Mouse (Mus musculus) heart, embryonic 12.5 days (tissue): Measurements from ENCODE around the gene Gadd45b. TPM values are rescaled to one million over a fixed set of nuclear protein-coding genes. Genes with fewer than 3 reads are reported as not detected.
A peak's percentile ranks its signal among the peaks of the same experiment; 100 is the strongest.

ENCODE experiments used
- ATAC-seq: fragments of 200-750 bp; cut with Nextera tagmentation; 2 replicates; pipeline ENCODE4 v1.8.0; 2017; ENCODE audit warnings: moderate TSS enrichment, moderate library complexity; ENCODE audit not compliant: insufficient number of reproducible peaks, low FRiP score
- H3K27ac ChIP-seq: fragments of 300-500 bp; sonication (generic); 2 replicates; pipeline ENCODE4 v1.5.1; 2016; ENCODE audit warnings: mild to moderate bottlenecking, moderate library complexity; ENCODE audit not compliant: poor library complexity, severe bottlenecking
- H3K27me3 ChIP-seq: fragments of 300-500 bp; sonication (generic); replicated peaks from 2 replicates; pipeline ENCODE4 v1.6.1; 2016; ENCODE audit warnings: mild to moderate bottlenecking, moderate library complexity
- H3K36me3 ChIP-seq: fragments of 300-500 bp; sonication (generic); 2 replicates; pipeline ENCODE4 v1.6.1; 2016; ENCODE audit warnings: mild to moderate bottlenecking, moderate library complexity
- H3K4me1 ChIP-seq: fragments of 300-500 bp; sonication (generic); replicated peaks from 2 replicates; pipeline ENCODE4 v1.6.1; 2016; ENCODE audit warnings: mild to moderate bottlenecking
- H3K4me2 ChIP-seq: fragments of 300-500 bp; sonication (generic); 2 replicates; pipeline ENCODE4 v1.6.1; 2016; ENCODE audit warnings: mild to moderate bottlenecking, moderate library complexity
- H3K4me3 ChIP-seq: fragments of 300-500 bp; sonication (generic); 2 replicates; pipeline ENCODE4 v1.5.1; 2016; ENCODE audit warnings: mild to moderate bottlenecking
- H3K9ac ChIP-seq: fragments of 300-500 bp; sonication (generic); 2 replicates; pipeline ENCODE4 v1.6.1; 2016; ENCODE audit warnings: mild to moderate bottlenecking, moderate library complexity
- H3K9me3 ChIP-seq: fragments of 300-500 bp; sonication (generic); replicated peaks from 2 replicates; pipeline ENCODE4 v1.6.1; 2016; ENCODE audit warnings: mild to moderate bottlenecking, moderate library complexity
- WGBS: fragments of 180-500 bp; shearing (Covaris S2); methylation state at CpG from one replicate; pipeline ENCODE4 v1.1.7; 2016; 5-methylcytosine and 5-hydroxymethylcytosine counted together
- polyA plus RNA-seq: library from polyadenylated mRNA; unstranded; fragments of >200 nt; fragmentation: Nextera tagmentation; extraction: Ambion mirVana; gene quantifications from 2 replicates; pipeline ENCODE4 v1.2.1, GENCODE M21; 2016

Gene Gadd45b
- polyA plus RNA-seq, 1 experiment from 2014 or later: 27.8 TPM

DNA sequence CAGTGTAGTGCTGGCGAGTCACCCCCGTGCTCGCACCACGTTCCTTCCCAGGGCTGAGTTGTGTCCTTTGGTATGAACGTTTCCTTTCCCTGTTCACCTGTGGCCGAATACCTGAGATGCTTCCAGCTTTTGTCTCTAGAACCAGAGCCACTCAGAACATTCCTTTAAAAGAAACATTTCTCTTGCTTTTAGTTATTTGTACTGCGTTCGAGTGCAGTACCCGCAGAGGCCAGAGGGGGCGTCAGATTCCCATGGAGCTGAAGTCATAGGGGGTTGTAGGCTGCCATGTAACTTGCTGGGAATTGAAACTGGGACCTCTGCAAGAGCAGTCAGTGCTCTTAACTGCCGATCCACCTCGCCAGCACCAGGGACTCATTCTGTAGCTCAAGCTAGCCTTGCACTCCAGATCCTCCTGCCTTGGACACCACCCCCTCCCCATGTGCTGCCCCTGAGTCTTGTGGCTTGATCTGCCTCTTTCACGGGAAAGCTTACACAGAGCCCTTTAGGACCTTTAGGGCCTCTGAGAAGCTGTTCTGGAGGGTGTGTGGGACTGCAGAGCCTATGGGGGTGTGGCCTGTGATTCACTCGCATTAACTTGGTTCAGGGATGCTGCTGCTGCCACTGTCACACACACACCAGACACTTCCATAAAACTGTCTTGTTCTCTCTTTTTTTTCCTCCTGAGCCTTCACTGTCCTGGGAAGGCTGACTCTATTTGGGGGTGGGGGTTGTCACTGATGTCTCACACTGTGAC is 17.0 kb downstream of the Gadd45b start:
- Histone ChIP-seq H3K4me3 (no peak overlapping the region), H3K4me2 (no peak overlapping the region), H3K36me3 (no peaks in the 10 kb centered on the region), H3K9me3 (no peaks in the 10 kb centered on the region), H3K27ac (peak overlapping the region; percentile 71), H3K9ac (no peak overlapping the region), H3K4me1 (peaks cover 56% of the 10 kb centered on the region), H3K27me3 (0 out of 2 replicates have a peak, but pooled peaks cover 3% of the 10 kb centered on the region)
- 63% methylated on average over 14 of the region's 14 CpGs for WGBS
- ATAC-seq: no peak

DNA sequence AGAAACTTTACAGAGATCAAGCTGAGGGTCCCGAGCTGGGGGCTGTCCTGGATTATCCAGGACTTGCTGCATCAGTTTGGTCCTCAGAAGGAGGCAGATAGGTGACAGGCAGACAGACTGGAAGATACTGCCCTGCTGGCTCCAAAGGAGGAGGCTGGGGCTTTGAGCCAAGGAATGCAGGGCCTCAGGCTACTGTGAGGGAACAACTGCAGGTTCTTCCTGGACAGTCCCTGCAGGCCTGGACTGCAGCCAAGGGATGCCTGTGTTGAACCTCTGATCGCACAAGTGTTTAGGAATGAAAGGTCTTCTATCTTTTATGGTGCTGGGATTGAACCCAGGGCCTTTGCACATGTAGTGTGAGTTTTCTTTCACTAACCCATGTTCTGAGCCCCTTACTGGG is 17.9 kb downstream of the Gadd45b start:
- Histone ChIP-seq H3K36me3 (no peaks in the 10 kb centered on the region), H3K4me3 (no peak overlapping the region), H3K27ac (peak overlapping the region; percentile 71), H3K9me3 (no peaks in the 10 kb centered on the region), H3K9ac (no peak overlapping the region), H3K4me1 (peaks cover 51% of the 10 kb centered on the region), H3K27me3 (0 out of 2 replicates have a peak, but pooled peaks cover 3% of the 10 kb centered on the region), H3K4me2 (no peak overlapping the region)
- WGBS: 17% methylated on average over 2 of the region's 2 CpGs
- ATAC-seq: peak; percentile 34; the same call in 1 of the 2 replicates

DNA sequence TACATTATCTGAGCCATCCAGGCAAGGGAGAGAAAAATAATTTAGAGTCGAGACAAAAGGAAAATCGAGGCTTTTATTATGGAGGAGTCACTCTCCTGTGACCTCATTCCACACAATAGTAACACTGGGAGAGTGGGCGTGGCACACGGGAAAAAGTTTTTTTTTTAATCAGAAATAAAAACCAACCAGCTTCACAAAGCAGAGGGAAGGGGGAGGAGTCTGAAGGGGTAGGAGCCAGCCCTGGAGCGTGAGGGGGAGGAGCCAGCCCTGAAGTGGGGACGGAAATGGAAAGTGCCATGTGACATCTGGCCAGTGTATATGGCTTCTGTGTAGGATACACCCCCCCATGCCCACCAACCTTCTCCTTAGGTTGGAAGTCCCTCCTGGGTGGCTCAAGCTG is 18.7 kb downstream of the Gadd45b start:
- ATAC-seq: peak; percentile 79
- peak overlapping the region; percentile 71 for H3K27ac ChIP-seq
- WGBS: 29% methylated on average over 6 of the region's 6 CpGs

DNA sequence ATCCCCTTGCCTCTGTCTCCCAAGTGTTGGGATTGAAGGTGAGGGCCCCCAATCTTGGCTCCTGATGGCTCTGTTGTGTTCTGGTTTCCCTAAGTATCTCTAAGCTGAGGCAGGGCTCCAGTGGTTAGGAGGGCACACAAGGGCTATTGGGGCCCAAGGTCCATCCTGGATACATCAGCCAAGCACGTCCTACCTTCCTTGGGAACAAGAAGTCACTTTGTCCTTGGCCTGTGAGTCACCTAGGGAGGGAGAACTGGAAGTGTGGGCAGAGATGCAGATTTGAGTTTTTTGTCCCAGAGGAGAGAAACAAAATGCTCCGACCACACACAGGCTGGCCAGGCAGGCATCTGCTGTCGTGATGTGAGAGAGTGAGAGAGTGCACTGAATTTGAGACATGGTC is 19.2 kb downstream of the Gadd45b start:
- no peak overlapping the region for H3K4me3 ChIP-seq
- 0 out of 2 replicates have a peak, but pooled peaks cover 3% of the 10 kb centered on the region for H3K27me3 ChIP-seq
- no peak overlapping the region for H3K27ac ChIP-seq
- WGBS: 64% methylated on average over 3 of the region's 3 CpGs
- peaks cover 39% of the 10 kb centered on the region for H3K4me1 ChIP-seq
- H3K4me2 ChIP-seq: no peak overlapping the region
- ATAC-seq: no peak
- no peak overlapping the region for H3K9ac ChIP-seq
- no peaks in the 10 kb centered on the region for H3K9me3 ChIP-seq
- H3K36me3 ChIP-seq: no peaks in the 10 kb centered on the region

More for the DNA sequence above, 18.7 kb downstream of the Gadd45b start:
- no peak overlapping the region for H3K9ac ChIP-seq
- peaks cover 43% of the 10 kb centered on the region for H3K4me1 ChIP-seq
- no peak overlapping the region for H3K4me3 ChIP-seq
- no peak overlapping the region for H3K4me2 ChIP-seq
- no peaks in the 10 kb centered on the region for H3K9me3 ChIP-seq
- H3K36me3 ChIP-seq: no peaks in the 10 kb centered on the region
- 0 out of 2 replicates have a peak, but pooled peaks cover 3% of the 10 kb centered on the region for H3K27me3 ChIP-seq

DNA sequence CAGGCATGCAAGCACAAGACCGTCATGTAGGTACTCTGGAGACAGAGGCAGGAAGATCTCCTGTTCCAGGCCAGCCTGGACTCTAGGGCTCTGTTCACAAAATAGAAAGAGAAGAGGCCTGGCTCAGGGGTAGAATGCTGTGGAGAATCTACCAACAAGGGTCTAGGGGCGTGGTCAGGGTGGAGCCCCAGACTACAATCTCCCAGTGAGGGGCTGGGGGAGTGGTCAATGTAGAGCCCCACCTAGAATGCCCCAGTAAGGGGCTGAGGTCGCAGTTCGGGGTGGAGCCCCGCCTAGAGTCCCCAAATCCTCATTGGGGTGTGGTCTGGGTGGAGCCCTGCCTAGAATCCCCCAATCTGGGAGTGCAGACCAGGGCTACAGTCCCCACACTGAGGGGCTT is 20.4 kb downstream of the Gadd45b start:
- no peak overlapping the region for H3K4me2 ChIP-seq
- H3K9me3 ChIP-seq: no peaks in the 10 kb centered on the region
- no peaks in the 10 kb centered on the region for H3K36me3 ChIP-seq
- 0 out of 2 replicates have a peak, but pooled peaks cover 3% of the 10 kb centered on the region for H3K27me3 ChIP-seq
- 30% methylated on average over 5 of the region's 5 CpGs for WGBS
- H3K9ac ChIP-seq: no peak overlapping the region
- peaks cover 51% of the 10 kb centered on the region for H3K4me1 ChIP-seq
- no peak overlapping the region for H3K27ac ChIP-seq
- ATAC-seq: no peak
- H3K4me3 ChIP-seq: no peak overlapping the region

DNA sequence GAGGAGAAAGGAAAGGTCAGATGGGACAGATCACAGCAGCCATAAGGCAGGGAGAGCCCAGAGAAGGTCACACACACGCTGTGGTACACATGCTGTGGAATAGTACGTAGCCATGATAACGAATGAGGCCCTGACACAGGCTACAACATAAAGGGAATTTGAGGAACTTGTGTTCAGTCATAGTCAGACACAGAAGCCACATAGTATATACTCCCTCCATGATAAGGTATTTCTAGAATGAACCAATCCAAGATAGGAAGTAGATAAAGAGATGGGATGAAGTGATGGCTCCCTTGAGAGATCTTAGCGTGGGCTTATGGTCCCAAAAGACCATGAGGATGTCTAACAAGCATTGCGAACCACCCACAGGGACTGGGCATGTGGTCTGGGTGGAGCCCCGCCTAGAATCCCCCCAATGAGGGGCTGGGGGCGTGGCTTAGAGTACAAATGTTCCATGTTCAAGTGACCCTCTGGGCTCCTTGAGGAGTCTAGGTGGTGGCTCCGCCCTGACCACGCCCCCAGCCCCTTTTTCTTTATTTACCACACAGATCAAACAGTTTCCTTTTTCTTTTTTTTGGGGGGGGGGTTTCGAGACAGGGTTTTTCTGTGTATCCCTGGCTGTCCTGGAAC is 22.0 kb downstream of the Gadd45b start:
- H3K27me3 ChIP-seq: 0 out of 2 replicates have a peak, but pooled peaks cover 3% of the 10 kb centered on the region
- H3K4me2 ChIP-seq: no peak overlapping the region
- no peak for ATAC-seq
- WGBS: 82% methylated on average over 10 of the region's 10 CpGs
- H3K9me3 ChIP-seq: no peaks in the 10 kb centered on the region
- H3K36me3 ChIP-seq: no peaks in the 10 kb centered on the region
- peaks cover 51% of the 10 kb centered on the region for H3K4me1 ChIP-seq
- no peak overlapping the region for H3K9ac ChIP-seq
- H3K4me3 ChIP-seq: no peak overlapping the region
- no peak overlapping the region for H3K27ac ChIP-seq

DNA sequence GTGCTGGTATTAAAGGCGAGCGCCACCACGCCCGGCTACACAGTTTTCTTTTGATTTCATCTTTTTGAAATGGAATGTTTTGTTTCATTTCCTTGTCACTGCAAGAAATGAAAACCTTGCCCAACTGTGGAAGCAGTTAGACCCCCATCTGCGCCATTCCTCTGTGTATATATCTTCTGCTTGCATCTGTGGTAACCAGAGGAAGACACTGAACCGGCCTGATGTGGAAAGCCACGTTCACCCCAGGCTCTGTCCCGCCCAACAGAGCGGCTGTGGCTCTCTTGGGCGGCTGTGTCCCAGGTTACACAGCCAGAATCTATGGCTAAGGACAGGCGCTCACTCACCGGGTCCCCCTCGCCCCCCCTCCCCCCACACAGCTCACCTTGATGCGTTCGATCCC is 22.6 kb downstream of the Gadd45b start:
- Histone ChIP-seq H3K4me1 (peaks cover 45% of the 10 kb centered on the region), H3K27me3 (0 out of 2 replicates have a peak, but pooled peaks cover 3% of the 10 kb centered on the region), H3K4me2 (no peak overlapping the region), H3K9ac (no peak overlapping the region), H3K9me3 (no peaks in the 10 kb centered on the region), H3K4me3 (no peak overlapping the region), H3K27ac (no peak overlapping the region), H3K36me3 (no peaks in the 10 kb centered on the region)
- no peak for ATAC-seq
- WGBS: 69% methylated on average over 15 of the region's 15 CpGs

DNA sequence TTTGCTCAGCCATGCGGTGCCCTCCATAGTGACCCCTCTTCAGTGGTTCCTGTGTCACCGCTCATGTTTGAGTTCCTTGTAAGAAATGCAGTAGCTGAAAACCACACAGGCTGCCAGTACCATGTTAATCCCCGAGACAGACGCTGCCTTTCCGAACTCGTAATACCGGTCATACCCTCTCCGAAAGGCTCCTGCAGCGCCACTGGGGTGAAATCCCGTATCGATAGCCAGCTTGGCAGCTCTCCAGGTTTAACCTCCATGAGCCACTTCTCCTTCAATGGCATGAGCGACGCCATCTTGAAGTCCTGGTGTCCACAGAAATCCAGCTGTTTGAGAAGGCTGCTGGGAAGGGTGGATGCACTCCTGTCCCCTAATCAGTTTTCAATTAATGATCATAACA is 24.5 kb downstream of the Gadd45b start:
- WGBS: 79% methylated on average over 13 of the region's 13 CpGs
- no peak overlapping the region for H3K4me3 ChIP-seq
- H3K4me1 ChIP-seq: peaks cover 26% of the 10 kb centered on the region
- H3K9ac ChIP-seq: 0 out of 2 replicates have a peak overlapping the region, but pooled peaks have one; percentile 31
- ATAC-seq: no peak
- no peaks in the 10 kb centered on the region for H3K9me3 ChIP-seq
- H3K27me3 ChIP-seq: 0 out of 2 replicates have a peak, but pooled peaks cover 3% of the 10 kb centered on the region
- peak overlapping the region; percentile 83 for H3K27ac ChIP-seq
- no peak overlapping the region for H3K4me2 ChIP-seq
- no peaks in the 10 kb centered on the region for H3K36me3 ChIP-seq

DNA sequence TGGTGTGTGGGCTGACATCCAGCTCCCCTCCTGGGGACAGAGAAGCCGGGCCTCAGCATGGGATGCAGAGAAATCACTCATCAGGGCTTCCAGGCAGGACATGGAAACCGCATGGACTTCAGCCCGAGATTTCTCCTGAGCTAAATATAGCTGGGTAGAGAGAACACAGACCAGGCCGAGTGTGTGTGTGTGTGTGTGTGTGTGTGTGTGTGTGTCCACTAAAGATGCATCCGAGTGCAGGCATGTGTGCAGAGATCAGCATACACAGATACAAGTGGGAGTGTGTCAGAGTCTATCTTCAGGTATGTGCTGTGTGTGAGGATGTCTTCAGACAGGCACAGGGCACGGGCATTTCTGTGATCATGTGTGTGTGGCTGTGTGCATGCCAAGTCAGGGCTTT is 25.0 kb downstream of the Gadd45b start:
- H3K9me3 ChIP-seq: no peaks in the 10 kb centered on the region
- H3K27ac ChIP-seq: peak overlapping the region; percentile 83
- WGBS: 24% methylated on average over 6 of the region's 6 CpGs
- no peak overlapping the region for H3K4me2 ChIP-seq
- 0 out of 2 replicates have a peak overlapping the region, but pooled peaks have one; percentile 31 for H3K9ac ChIP-seq
- ATAC-seq: no peak
- H3K36me3 ChIP-seq: no peaks in the 10 kb centered on the region
- H3K4me1 ChIP-seq: peaks cover 21% of the 10 kb centered on the region
- H3K27me3 ChIP-seq: 0 out of 2 replicates have a peak, but pooled peaks cover 3% of the 10 kb centered on the region
- H3K4me3 ChIP-seq: no peak overlapping the region

DNA sequence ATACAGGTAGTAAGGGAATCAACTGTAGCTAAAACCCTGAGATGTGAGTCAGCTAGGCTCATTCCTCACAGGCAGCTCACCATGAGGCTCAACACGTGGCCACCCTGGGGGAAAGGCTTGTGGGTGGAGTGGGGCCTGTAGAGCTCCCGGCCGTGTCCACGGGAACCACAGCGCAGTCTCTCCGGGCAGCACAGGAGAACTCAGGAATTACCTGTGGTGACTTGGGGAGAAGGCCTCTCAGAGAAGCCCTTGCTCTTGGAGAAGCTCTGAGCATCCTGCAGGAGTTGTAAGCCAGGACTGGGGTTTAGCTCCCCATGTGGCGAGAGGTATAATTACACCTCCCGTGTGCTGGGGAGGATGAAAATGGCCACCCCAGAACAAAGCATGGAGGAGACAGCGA is 25.7 kb downstream of the Gadd45b start:
- no peak overlapping the region for H3K4me2 ChIP-seq
- peak; percentile 22; the same call in 1 of the 2 replicates for ATAC-seq
- H3K9ac ChIP-seq: no peak overlapping the region
- no peaks in the 10 kb centered on the region for H3K36me3 ChIP-seq
- H3K9me3 ChIP-seq: no peaks in the 10 kb centered on the region
- peak overlapping the region; percentile 83 for H3K27ac ChIP-seq
- H3K4me1 ChIP-seq: peaks cover 24% of the 10 kb centered on the region
- no peak overlapping the region for H3K4me3 ChIP-seq
- no peaks in the 10 kb centered on the region for H3K27me3 ChIP-seq
- WGBS: 24% methylated on average over 9 of the region's 9 CpGs

DNA sequence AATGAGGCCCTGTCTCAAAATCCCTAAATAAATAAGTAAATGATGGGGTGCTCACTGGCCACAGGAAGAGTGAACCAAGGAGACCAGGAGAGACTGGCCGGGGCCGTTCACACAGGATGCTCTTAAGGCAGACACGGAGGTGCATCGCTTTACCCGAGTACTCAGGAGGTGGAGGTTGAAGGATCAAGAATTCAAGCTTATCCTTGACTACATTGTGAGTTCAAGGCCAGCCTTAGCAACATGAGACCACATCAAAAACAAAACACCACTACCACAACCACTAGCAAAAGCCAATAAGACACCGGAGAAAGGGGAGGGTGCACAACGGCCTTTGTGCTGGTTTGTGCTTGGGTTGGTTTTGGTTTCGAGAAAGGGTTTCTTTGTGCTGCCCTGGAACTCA is 26.5 kb downstream of the Gadd45b start:
- Histone ChIP-seq H3K9ac (no peak overlapping the region), H3K4me2 (no peak overlapping the region), H3K4me1 (peaks cover 32% of the 10 kb centered on the region), H3K36me3 (no peaks in the 10 kb centered on the region), H3K27ac (no peak overlapping the region), H3K4me3 (no peak overlapping the region), H3K27me3 (no peaks in the 10 kb centered on the region), H3K9me3 (no peaks in the 10 kb centered on the region)
- WGBS: 92% methylated on average over 8 of the region's 8 CpGs
- no peak for ATAC-seq
